Mouse (Mus musculus) liver, adult 2 months (tissue): Measurements from ENCODE around the gene Syn3. TPM values are rescaled to one million over a fixed set of nuclear protein-coding genes. Genes with fewer than 3 reads are reported as not detected.

ENCODE experiments used
- DNase-seq: peaks from one replicate; pipeline ENCODE4 v3.0.0-alpha.2; 2011; ENCODE audit warnings: low read depth, low spot score; ENCODE audit errors: extremely low read depth
- H3K27ac ChIP-seq: fragments of 200-500 bp; replicated peaks from 2 replicates; pipeline ENCODE4 v1.5.1; 2012; ENCODE audit warnings: low read depth, mild to moderate bottlenecking, control low read depth, inconsistent platforms, low read length; ENCODE audit not compliant: insufficient read depth
- H3K27me3 ChIP-seq: fragments of 200-500 bp; 2 replicates; pipeline ENCODE4 v1.6.1; 2012; ENCODE audit warnings: mild to moderate bottlenecking, moderate library complexity, low read length, inconsistent platforms; ENCODE audit not compliant: control insufficient read depth, insufficient read depth
- H3K36me3 ChIP-seq: fragments of 200-500 bp; 2 replicates; pipeline ENCODE4 v1.6.1; 2012; ENCODE audit warnings: low read length, inconsistent platforms; ENCODE audit not compliant: control insufficient read depth, insufficient read depth
- H3K4me1 ChIP-seq: fragments of 200-500 bp; 2 replicates; pipeline ENCODE4 v1.6.1; 2011; ENCODE audit warnings: low read length; ENCODE audit not compliant: control insufficient read depth, insufficient read depth
- H3K4me3 ChIP-seq: fragments of 200-500 bp; 2 replicates; pipeline ENCODE4 v1.5.1; 2011; ENCODE audit warnings: low read depth, mild to moderate bottlenecking, control low read depth, low read length, moderate library complexity; ENCODE audit not compliant: insufficient read depth
- H3K79me2 ChIP-seq: fragments of 200-500 bp; 2 replicates; pipeline ENCODE4 v1.6.1; 2012; ENCODE audit warnings: inconsistent platforms, mild to moderate bottlenecking, low read length, moderate library complexity; ENCODE audit not compliant: control insufficient read depth, insufficient read depth
- H3K9ac ChIP-seq: fragments of 200-500 bp; 2 replicates; pipeline ENCODE4 v1.6.1; 2012; ENCODE audit warnings: low read depth, mild to moderate bottlenecking, control low read depth, inconsistent platforms, low read length
- CTCF ChIP-seq: fragments of 200-500 bp; IDR thresholded peaks from 2 replicates; pipeline ENCODE4 v1.5.1; 2011; ENCODE audit warnings: low read depth, low read length, control low read depth
- POLR2A ChIP-seq: fragments of 200-500 bp; IDR thresholded peaks from 2 replicates; pipeline ENCODE4 v1.6.1; 2011; ENCODE audit warnings: low read length, control low read depth; ENCODE audit not compliant: insufficient read depth; ENCODE audit errors: extremely low read depth
- WGBS: fragments of 180-500 bp; shearing (Covaris S2); methylation state at CpG from one replicate; pipeline ENCODE4 v1.1.7; 2018; 5-methylcytosine and 5-hydroxymethylcytosine counted together
- polyA plus RNA-seq: library from polyadenylated mRNA; depleted of rRNA; stranded (reverse); fragments of >200 nt; gene quantifications from 2 replicates; pipeline ENCODE4 v1.2.3, GENCODE M21; 2012
- total RNA-seq: library from RNA; depleted of rRNA; stranded (reverse); fragments of >200 nt; gene quantifications from 2 replicates; pipeline ENCODE4 v1.2.3, GENCODE M21; 2014

The Syn3 gene
- total and polyA plus RNA-seq, 2 experiments: 0.81 to 0.83 TPM

DNA sequence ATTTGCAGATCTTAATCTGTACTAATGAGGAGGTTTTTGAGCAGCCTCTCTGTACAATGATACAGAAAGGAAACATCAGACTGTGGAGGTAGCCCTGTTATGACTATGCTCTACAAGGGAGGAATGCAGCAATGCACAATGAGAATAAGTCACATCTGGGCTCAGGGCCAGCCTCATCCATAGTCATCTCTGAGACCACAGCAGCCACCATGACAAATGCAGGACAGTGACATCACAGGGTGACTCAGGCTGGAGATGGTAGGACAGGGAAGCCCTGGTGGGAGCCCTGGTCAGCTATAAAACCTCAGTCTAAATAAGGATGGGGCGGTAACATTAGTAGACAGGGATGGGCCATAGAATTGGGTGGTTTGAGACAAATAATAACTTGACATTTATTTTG is 327.4 kb downstream of the Syn3 start:
- no peak for TF ChIP-seq CTCF
- H3K9ac ChIP-seq: no peak overlapping the region
- no peaks in the 10 kb centered on the region; the same call in 1 of the 2 replicates for H3K4me1 ChIP-seq
- no peaks in the 10 kb centered on the region for H3K79me2 ChIP-seq
- no peaks in the 10 kb centered on the region for H3K27me3 ChIP-seq
- no peak overlapping the region for H3K4me3 ChIP-seq
- H3K36me3 ChIP-seq: no peaks in the 10 kb centered on the region
- WGBS: 100% methylated on average over 1 of the region's 1 CpGs
- no peak overlapping the region for H3K27ac ChIP-seq
- no peak for DNase-seq

DNA sequence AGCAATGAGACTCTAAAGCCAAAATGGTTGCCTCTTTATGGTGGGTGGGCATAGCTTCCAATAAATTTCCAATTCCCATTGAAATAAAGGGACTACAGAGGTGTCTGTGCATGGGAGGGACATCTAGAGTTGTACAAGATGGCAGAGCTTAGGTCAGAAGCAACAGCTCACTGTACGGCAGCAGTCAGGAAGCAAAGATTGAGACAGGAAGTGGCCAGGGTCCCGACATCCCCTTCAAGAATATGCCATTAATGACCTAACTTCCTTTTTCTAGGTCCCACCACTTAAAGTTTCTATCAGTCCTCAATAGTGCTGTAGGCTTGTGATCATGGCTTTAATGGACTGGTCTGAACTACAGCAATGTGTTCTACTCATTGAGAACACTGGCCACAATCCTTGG is 330.6 kb downstream of the Syn3 start:
- TF ChIP-seq POLR2A (no peak), CTCF (no peak)
- no peak for DNase-seq

GRCm38 (mm10) chr10:86166854-86167268 is 331.8 kb downstream of the Syn3 start:
- no peak overlapping the region for H3K27ac ChIP-seq
- H3K4me3 ChIP-seq: no peak overlapping the region
- no peak overlapping the region for H3K9ac ChIP-seq
- H3K79me2 ChIP-seq: no peaks in the 10 kb centered on the region
- TF ChIP-seq POLR2A (no peak), CTCF (no peak)
- no peaks in the 10 kb centered on the region for H3K36me3 ChIP-seq
- H3K27me3 ChIP-seq: 0 out of 2 replicates have a peak, but pooled peaks cover 2% of the 10 kb centered on the region
- peak; percentile 29 for DNase-seq
- peaks cover 12% of the 10 kb centered on the region for H3K4me1 ChIP-seq
- WGBS: 11% methylated on average over 4 of the region's 4 CpGs

More for the DNA sequence above, 330.6 kb downstream of the Syn3 start:
- Histone ChIP-seq H3K27me3 (0 out of 2 replicates have a peak, but pooled peaks cover 2% of the 10 kb centered on the region), H3K36me3 (no peaks in the 10 kb centered on the region), H3K4me3 (no peak overlapping the region), H3K27ac (no peak overlapping the region), H3K79me2 (no peaks in the 10 kb centered on the region), H3K4me1 (peaks cover 6% of the 10 kb centered on the region), H3K9ac (no peak overlapping the region)
- 82% methylated on average over 2 of the region's 2 CpGs for WGBS

- no peaks in the 10 kb centered on the region for H3K36me3 ChIP-seq
- H3K9ac ChIP-seq: no peak overlapping the region
- H3K27ac ChIP-seq: no peak overlapping the region
- TF ChIP-seq POLR2A: no peak
- TF ChIP-seq CTCF: no peak
- H3K79me2 ChIP-seq: no peaks in the 10 kb centered on the region
- 9% methylated on average over 3 of the region's 3 CpGs for WGBS
- H3K4me3 ChIP-seq: no peak overlapping the region
- H3K4me1 ChIP-seq: peaks cover 19% of the 10 kb centered on the region
- 0 out of 2 replicates have a peak, but pooled peaks cover 2% of the 10 kb centered on the region for H3K27me3 ChIP-seq
- no peak for DNase-seq
These were observed 334.6 kb downstream of the Syn3 start for GRCm38 (mm10) chr10:86164098-86164497.

- WGBS: 50% methylated on average over 6 of the region's 6 CpGs
- TF ChIP-seq POLR2A: no peak
- no peak for TF ChIP-seq CTCF
- H3K79me2 ChIP-seq: no peaks in the 10 kb centered on the region
- peak; percentile 75 for DNase-seq
- no peak overlapping the region for H3K27ac ChIP-seq
- peaks cover 19% of the 10 kb centered on the region for H3K4me1 ChIP-seq
- H3K27me3 ChIP-seq: 0 out of 2 replicates have a peak, but pooled peaks cover 2% of the 10 kb centered on the region
- H3K9ac ChIP-seq: no peak overlapping the region
- no peaks in the 10 kb centered on the region for H3K36me3 ChIP-seq
- H3K4me3 ChIP-seq: no peak overlapping the region
These were observed 336.9 kb downstream of the Syn3 start for GRCm38 (mm10) chr10:86161783-86162271.

- Histone ChIP-seq H3K9ac (no peak overlapping the region), H3K4me1 (peaks cover 13% of the 10 kb centered on the region), H3K4me3 (no peak overlapping the region), H3K36me3 (no peaks in the 10 kb centered on the region), H3K27ac (0 out of 2 replicates have a peak overlapping the region, but pooled peaks have one; percentile 1), H3K27me3 (0 out of 2 replicates have a peak, but pooled peaks cover 3% of the 10 kb centered on the region), H3K79me2 (no peaks in the 10 kb centered on the region)
- TF ChIP-seq CTCF: no peak
- TF ChIP-seq POLR2A: no peak
- DNase-seq: no peak
- 76% methylated on average over 8 of the region's 8 CpGs for WGBS
These were observed 340.3 kb downstream of the Syn3 start for GRCm38 (mm10) chr10:86158198-86158899.
